Mouse (Mus musculus) gonadal fat pad, adult 2 months (tissue): ENCODE results near the gene Ctsg. TPM values are rescaled to one million over a fixed set of nuclear protein-coding genes. Genes with fewer than 3 reads are reported as not detected.
"Not testable (repeated sequence)": the region's sequence is repeated elsewhere in the genome, so short reads cannot be mapped to it uniquely, and the experiment has no call there.

Experiments
- DNase-seq: peaks from one replicate; pipeline ENCODE4 v3.0.0-alpha.2; 2012; ENCODE audit warnings: low read depth
- polyA plus RNA-seq: library from polyadenylated mRNA; depleted of rRNA; stranded (reverse); fragments of >200 nt; gene quantifications from 2 replicates; pipeline ENCODE4 v1.2.3, GENCODE M21; 2012; rRNA removed

Gene Ctsg
- polyA plus RNA-seq, result 0.11 and 0.20 TPM in 2 replicates

DNA sequence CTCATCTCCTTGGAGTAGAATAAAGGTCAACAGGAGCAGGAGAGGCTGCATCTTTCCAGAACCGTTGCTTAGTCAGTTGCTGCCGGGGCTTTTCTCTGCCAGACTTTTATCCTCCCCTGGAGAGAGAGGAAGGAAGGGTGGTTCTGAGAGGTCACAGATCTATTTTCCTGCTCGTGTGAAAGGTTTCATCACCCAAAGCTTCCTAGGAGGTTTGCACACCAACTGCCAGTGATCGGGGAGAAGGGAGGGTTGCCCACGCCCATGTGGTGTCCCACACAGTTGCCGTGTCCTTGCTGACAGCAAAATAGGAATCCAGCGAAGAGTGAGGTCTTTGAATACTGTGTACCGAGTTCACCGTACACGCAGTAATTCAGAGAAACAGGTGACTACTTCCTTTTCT, at the start of gene Ctsg:
Gene Ctsg (minus strand): TSS at position 189 of the 400 bp plus-strand sequence.
- DNase-seq, result no peak

DNA sequence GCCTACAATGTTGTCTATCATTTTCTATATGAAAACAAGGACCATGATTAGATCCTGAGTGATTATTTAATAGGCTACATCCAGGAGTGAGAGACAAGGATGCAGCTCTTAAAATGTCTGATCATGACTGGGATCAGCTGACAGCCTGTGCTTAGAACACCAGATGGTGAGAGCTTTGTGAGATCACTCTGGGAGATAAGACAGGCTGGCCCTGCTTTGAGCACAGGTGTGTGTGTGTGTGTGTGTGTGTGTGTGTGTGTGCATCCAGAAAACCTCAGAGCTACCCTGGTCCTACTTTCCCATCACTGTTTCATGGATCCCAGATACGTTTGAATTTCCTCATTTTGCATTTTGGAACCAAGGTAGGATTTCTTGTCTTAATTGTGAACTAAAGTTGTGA, 31.3 kb upstream of the Ctsg start:
- not testable (repeated sequence) for DNase-seq

DNA sequence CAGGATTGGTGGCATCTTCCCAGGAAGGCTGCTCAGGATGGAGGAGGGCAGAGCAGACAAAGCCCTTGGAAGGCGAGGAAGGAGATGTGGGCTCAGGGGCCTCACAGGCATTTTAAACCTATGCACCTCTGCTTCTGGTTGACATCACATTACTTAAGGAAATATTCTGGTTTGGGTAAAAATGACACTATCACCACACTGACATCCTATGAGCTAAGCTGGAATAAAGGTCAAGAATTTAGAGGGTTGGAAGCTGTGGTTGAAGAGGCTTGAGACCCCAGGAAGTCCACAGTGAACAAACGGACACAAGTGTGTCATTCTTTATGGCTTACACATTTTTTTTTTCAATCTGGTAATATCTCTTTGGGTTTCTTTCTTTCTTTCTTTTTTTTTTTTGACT, 30.1 kb upstream of the Ctsg start, which contains the start of gene Gzmd:
Gene Gzmd (minus strand): TSS at position 101 of the 400 bp plus-strand sequence.
- DNase-seq, result not testable (repeated sequence)

DNA sequence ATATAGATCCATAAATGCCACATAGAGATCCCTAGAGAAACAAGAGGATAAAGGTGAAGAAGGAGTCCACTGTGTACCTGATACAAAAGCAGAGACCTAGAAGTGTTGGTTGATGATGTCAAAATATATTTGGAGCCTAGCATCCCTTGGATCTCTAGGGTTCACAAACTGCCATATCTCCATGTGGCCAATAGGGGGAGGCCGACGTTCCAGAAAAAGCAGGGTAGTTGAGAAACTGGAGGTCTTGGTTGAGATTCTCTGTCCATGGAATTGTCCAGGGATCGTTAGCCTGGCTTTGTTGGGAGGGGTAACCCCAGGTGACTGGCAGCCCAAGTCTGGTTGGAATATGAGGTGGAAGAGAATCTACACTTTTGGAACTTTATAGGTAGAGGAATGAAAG, 26.0 kb upstream of the Ctsg start:
- DNase-seq, result no peak

DNA sequence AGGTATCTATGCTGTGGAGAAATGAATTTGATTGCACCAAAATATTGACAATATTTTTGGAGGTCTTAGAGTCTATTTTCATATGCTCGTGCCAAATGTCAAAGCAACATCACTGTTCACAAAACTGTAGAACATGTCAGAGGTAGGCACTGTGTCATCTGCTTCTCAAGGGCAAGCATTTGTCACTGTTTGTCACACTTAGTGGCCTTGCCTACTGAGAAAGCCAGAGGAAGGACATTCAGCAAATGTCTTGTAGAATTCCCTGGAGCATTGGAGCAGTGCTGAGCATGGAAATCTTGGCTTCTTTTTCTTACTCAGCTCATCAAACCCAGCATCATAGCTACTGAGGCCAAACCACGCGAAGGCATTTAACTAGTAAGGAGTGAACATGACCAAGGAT, 21.1 kb upstream of the Ctsg start:
- no peak for DNase-seq

DNA sequence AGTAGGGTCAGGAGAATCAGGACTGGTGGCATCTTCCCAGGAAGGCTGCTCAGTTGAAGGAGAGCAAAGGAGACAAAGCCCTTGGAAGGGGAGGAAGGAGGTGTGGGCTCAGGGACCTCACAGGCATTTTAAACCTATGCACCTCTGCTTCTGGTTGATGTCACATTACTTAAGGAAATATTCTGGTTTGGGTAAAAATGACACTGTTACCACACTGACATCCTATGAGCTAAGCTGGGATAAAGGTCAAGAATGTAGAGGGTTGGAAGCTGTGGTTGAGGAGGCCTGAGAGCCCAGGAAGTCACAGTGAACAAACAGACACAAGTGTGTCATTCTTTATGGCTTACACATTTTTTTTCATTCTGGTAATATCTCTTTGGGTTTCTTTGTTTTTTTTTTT, 18.2 kb upstream of the Ctsg start, which contains the start of gene Gzme:
Gene Gzme (minus strand): TSS at position 101 of the 400 bp plus-strand sequence.
- DNase-seq, result no peak

DNA sequence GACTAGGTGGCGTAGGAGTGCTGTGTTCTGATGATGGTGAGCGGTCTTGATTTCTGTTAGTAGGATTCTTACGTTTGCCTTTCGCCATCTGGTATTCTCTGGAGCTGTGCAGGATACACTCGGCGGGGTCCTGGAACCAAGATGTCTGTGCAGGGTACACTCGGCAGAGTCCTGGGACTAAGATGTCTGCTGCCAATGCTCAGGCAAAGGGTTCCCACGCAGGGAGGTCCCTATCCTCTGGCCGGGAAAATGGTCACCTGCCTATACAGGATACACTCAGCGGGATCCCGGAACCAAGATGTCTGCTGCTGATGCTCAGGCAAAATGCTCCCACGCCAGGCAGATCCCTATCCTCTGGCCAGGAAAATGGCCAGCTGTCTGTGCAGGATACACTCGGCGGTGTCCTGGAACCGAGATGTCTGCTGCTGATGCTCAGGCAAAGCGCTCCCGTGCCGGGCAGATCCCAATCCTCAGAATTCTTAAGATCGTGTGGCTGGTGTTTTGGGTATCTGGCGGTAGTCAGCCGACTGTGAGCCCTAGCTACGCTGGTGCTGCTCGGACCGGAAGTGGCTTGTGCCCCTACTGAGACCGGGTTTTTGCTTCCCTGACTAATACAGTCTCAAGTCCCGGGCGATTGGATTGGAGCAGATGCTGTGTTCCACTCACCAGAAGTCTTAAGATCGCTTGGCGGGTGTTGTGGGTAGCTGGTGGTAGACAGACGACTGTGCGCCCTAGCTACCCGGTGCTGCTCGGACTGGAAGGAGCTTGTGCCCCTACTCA, 13.3 kb upstream of the Ctsg start:
- DNase-seq, result not testable (repeated sequence)

DNA sequence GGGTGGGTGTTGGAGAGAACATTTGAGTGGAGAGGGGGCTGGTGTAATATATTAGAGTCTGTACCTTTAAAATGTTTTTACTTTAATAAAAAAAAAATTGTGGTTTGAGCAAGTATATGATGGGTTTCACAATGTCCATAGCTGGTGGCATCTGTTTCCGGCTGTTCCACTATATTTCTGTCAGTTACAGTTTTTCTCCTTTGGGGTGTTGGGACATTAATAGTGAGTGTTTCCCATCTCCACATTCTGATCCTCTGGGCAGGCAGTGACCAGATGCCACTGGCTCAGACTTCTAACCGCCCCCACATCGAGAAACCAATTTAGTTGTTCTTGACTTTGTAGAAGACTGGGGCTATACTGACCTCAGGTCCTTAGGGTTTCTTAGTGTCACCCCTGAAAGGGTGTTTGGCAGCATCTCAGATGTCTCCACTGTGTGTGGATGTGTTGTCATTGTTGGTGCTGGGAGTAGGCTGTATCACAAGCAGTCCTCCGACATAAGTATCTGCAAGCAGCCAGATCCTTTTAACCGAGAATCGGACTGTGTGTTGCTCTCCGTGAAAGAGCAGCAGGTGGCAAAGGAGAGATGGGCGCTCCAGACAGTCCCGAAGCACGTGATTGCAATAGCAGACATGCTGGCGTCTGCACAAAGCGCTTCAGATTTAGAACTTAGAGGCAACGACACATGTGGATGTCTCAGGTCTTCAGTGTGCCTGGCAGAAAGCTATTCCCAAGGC, 3.2 kb upstream of the Ctsg start:
- no peak for DNase-seq

DNA sequence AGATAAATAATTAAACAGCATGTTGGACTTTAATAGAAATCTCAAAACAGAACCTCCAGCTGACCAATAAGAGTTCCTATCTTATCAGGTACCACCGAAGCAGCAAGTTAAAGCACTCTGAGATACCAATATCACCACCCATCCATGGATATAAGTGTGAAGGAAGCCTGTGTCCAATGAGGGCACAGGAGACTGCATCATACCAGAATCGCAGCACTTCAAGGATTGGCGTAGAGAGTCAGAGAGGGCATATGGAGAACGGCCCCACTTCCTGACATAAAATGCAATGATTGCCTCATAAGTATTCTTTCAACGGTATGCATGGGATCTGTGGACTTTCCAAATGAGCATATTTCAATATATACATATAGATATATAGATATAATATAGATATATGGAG, 2.6 kb upstream of the Ctsg start:
- DNase-seq, result no peak

DNA sequence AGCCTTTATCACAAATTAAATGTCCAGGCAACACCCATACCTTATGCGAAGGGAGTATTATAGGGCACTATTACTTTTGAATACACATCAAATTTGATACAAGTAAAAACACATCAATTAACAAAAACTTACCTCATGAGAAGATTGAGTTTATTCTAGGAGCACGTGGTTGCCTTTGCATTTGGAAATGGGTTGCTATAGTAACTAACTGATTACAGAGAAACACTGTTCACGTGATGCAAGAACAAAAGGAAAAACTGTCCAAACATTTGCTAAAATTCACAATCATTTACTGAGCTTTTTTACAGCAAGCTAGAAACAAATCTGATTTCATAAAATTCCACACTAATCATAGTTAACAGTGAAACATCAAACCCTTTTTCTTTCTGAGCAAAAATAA, 1.1 kb upstream of the Ctsg start:
- no peak for DNase-seq

DNA sequence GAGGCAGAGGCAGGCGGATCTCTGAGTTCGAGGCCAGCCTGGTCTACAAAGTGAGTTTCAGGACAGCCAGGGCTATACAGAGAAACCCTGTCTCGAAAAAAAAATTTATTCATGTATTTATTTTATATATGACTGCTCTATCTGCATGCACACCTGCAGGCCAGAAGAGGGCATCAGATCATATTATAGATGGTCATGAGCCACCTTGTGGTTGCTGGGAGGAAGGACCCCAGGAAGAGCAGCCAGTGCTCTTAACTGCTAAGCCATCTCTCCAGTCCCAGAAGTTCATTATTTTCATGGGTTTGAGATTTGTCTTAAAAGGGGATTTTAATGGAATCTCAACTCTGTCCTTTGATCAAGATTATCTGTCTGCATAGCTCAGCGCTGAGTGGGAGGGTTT, 3.4 kb downstream of the Ctsg start:
- no peak for DNase-seq

DNA sequence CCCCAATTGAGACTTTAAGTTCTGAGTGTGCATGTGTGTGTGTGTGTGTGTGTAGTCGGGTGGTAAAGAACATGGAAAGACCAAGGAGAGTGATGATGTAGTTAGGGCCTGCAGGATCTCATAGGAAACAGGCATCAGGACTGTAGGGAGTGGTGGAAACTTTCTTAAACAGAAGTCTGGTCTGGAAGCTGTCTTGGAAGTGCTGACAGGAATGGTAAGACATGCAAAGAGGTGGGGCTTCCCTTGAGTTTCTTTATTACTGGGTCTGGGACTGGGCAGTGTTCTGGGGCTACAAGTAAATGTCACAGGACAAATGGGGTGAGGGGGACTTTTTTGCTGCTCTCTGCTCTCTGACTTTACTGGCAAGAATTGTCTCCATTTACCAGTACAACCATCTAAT, 4.8 kb downstream of the Ctsg start:
- no peak for DNase-seq

DNA sequence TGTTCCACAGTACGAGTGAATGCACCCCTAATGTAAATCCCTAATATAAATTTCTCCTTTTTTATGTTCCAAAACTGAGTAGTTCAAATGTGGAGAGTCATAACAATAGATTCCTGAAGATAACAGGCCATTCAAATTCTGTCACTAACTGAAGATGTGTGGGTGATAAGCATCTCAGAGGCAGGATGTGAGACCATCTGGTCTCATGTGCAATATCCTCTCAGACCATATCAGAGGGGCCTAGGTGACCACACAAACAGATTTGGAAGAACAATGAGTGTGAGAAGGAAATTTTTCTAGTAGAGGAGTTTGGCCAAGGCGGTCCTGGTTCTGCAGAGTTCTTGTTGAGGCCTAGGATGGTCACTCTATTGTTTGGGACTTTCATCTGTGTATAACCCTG, 9.0 kb downstream of the Ctsg start:
- no peak for DNase-seq

DNA sequence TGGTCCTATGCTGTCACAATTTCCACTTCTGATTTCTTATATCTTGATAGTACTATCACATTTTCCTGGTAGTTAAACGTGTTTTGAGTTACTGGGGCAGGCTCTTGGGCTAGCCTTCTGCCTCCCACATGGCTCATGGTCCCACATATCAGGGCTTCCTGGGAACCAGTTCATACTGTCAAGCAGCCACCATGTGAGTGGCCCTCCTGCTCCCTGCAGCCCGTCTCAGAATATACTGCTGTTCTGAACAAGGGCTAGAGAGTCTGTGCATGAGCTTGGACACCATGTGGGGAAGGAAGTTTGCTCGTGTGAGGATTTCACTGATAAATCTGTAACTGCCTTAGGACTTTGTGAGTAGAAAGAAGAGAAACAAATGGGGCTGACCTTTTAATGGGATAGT, 15.7 kb downstream of the Ctsg start:
- DNase-seq, result no peak

DNA sequence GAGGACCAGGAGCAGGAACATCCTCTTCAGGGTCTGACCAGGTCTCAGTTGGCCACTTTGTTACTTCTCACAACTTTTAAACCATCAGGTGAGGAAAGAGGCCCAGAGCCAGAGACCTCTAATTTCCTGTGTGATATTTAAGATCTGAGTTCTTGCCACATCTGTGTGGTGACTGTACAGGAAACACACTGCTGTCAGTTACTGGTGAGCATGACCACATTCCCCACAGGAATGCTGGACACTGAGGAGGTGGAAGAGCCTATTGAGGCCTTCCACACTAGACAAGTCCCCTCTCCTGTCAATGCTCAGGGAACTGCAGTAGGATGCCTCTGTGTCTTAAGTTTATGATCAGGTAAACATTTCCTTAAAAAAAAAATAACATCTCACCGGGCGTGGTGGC, 17.2 kb downstream of the Ctsg start, which contains the start of gene Mcpt8:
Gene Mcpt8 (minus strand): TSS at position 107 of the 400 bp plus-strand sequence.
- DNase-seq, result no peak

DNA sequence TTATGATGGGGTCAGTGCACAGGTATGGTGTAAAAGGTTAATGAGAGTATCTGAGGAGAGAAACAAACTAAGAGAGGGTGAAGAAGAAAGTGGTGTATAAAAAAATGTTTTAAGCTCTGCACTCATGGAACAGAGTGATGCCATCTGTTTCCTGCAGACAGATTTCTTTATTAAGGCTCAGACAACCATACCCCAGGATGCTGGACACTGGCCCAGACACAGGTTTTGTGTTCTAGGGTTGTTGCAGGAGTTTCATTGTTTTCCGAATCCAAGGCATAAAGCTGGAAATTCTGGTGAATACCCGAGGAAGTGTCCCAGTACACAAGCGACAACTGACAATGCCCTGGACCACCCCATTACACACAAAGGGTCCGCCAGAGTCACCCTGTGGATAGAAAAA, 20.4 kb downstream of the Ctsg start:
- DNase-seq, result no peak

DNA sequence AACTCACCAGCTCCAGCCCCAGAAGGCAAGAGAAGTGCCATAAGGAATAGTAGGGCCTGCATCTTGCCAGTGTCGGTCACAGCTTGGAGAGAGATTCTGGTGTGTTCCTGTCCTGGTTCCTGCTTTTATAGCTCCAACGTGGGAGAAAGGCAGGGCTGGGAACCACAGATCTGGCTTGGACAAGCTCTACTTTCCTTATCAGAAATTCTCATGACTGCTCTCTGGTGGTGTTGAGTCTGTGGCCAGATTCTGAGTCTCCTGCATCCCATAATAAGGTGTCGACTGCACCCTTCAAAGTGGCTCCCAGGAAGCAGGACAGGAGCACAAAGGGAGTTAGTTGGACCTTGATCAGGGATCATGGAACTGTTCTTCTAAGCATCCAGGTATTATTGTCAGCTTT, 40.2 kb downstream of the Ctsg start, which contains the start of gene Mcpt4:
Gene Mcpt4 (minus strand): TSS at position 101 of the 400 bp plus-strand sequence.
- not testable (repeated sequence) for DNase-seq

DNA sequence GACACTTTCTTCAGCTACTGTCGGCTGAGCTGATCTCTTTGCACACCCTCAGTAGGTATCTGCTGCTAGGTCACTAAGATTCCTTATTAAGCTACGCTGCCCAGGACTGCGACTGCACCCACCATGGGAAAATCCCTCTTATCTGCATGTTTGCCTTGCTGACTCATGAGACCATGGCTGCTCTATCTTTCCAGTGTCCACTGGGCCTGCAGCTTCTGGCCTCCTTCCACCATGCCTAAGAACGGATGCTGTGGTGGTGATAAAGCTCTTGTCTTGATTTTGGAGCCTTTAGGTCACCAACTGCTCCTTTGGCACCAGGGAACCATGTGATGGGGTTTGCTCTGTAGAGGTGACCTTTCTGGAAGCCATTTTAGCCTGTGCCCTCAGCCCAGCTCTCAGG, 44.7 kb downstream of the Ctsg start:
- no peak for DNase-seq

DNA sequence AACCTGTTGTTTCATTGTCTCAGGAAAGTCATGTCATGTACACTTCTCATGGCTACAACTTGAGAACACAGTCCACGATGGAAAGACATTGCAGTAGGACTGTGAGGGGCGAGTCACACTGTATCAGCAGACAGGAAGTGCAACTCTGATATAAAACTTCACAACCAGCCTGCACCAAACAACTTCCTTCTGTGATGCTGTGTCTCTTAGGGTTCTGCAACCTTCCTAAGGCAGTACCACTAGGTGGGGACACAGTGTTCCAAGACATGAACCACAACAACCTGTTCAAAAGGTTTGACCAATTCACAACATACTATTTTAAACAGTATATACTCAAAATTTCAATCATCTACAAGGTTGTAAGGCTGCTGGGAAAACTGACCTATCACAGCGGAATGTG, 47.0 kb downstream of the Ctsg start:
- DNase-seq, result no peak
